Mouse (Mus musculus) lung, postnatal 0 days (tissue): ENCODE measurements around the gene Pcgf3. TPM values are rescaled to one million over a fixed set of nuclear protein-coding genes. Genes with fewer than 3 reads are reported as not detected.

ENCODE experiments used
- ATAC-seq: fragments of 200-750 bp; cut with Nextera tagmentation; 2 replicates; pipeline ENCODE4 v1.8.0; 2017; ENCODE audit warnings: moderate library complexity
- DNase-seq: peaks from one replicate; pipeline ENCODE4 v3.0.0-alpha.2; 2016; ENCODE audit warnings: low spot score
- H3K27ac ChIP-seq: fragments of 300-500 bp; sonication (generic); 2 replicates; pipeline ENCODE4 v1.5.1; 2014; ENCODE audit warnings: antibody characterized with exemption, mild to moderate bottlenecking, low read length, mixed read lengths
- H3K27me3 ChIP-seq: fragments of 300-500 bp; sonication (generic); replicated peaks from 2 replicates; pipeline ENCODE4 v1.6.1; 2014; ENCODE audit warnings: low read length, mixed read lengths; ENCODE audit not compliant: insufficient read depth
- H3K36me3 ChIP-seq: fragments of 300-500 bp; sonication (generic); 2 replicates; pipeline ENCODE4 v1.6.1; 2014; ENCODE audit warnings: low read length, mixed read lengths; ENCODE audit not compliant: insufficient read depth
- H3K4me1 ChIP-seq: fragments of 300-500 bp; sonication (generic); 2 replicates; pipeline ENCODE4 v1.6.1; 2014; ENCODE audit warnings: antibody characterized with exemption, low read depth, low read length, mixed read lengths; ENCODE audit not compliant: insufficient read depth
- H3K4me2 ChIP-seq: fragments of 300-500 bp; sonication (generic); replicated peaks from 2 replicates; pipeline ENCODE4 v1.6.1; 2014; ENCODE audit warnings: low read depth, mild to moderate bottlenecking, low read length, moderate library complexity, mixed read lengths
- H3K4me3 ChIP-seq: fragments of 300-500 bp; sonication (generic); 2 replicates; pipeline ENCODE4 v1.5.1; 2014; ENCODE audit warnings: low read depth, low read length
- H3K9ac ChIP-seq: fragments of 300-500 bp; sonication (generic); replicated peaks from 2 replicates; pipeline ENCODE4 v1.6.1; 2014; ENCODE audit warnings: low read depth, mild to moderate bottlenecking
- H3K9me3 ChIP-seq: fragments of 300-500 bp; sonication (generic); 2 replicates; pipeline ENCODE4 v1.6.1; 2016; ENCODE audit warnings: low read length, mixed read lengths
- CTCF ChIP-seq: IDR thresholded peaks from 2 replicates; pipeline ENCODE4 v1.5.1; 2016; ENCODE audit warnings: antibody characterized with exemption, mild to moderate bottlenecking
- EP300 ChIP-seq: IDR thresholded peaks from 2 replicates; pipeline ENCODE4 v1.6.1; 2016; ENCODE audit warnings: antibody characterized with exemption, mild to moderate bottlenecking, control low read depth
- WGBS: fragments of 180-500 bp; shearing (Covaris S2); extraction: QIAGEN DNeasy Blood & Tissue Kit; methylation state at CpG from one replicate; pipeline ENCODE4 v1.1.7; 2014; 5-methylcytosine and 5-hydroxymethylcytosine counted together
- polyA plus RNA-seq: library from polyadenylated mRNA; unstranded; fragments of >200 nt; fragmentation: Nextera tagmentation; extraction: Ambion mirVana; gene quantifications from 2 replicates; pipeline ENCODE4 v1.2.1, GENCODE M21; 2015

Pcgf3 gene
- polyA plus RNA-seq, 1 experiment from 2014 or later = 10.3 TPM

DNA sequence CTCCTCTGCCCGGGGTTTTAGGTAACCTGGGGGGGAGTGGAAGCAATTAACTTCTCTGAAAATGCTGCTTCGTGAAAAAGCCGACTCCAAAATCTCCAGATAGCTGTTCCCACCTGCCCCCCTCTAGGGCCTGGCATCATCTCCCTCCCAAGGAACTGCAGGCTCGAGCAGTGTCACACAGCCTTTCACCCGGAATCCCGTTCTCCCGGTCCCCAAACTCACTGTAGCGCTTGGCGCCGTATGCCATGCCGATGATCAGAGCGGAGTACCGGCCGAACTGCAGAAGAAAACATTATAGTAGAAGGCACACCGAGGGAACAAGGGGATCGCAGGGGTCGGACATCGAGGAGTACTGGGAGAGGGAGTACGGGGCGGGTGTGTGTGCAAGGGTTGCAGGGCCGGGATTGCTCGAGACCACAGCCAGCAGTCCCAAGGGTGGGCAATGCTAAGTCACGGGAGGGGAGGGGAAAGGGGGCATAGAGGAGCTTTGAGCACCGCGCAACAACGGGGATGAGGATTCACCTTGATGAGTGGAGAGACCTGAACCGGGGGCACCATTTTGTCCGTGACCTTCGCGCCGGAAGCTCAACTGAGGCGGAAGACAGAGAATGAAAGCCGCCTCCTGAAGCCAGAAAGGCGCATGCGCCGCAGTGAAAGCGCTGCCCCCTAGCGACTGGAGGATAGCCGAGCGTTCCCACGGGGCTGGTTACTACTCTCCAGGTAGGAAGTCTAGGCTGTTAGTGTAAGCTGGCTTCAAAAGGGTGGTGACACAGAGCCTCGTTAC is 27.0 kb upstream of the Pcgf3 start, which contains the start of gene Atp5k:
Gene Atp5k (minus strand): TSS at position 645 of the 784 bp plus-strand sequence.
- Histone ChIP-seq H3K9ac (peak within 1 kb of the TSS; percentile 83), H3K4me3 (peak within 1 kb of the TSS; percentile 78), H3K4me1 (peaks cover 5% of the 10 kb centered on the region; the same call in 1 of the 2 replicates), H3K36me3 (no peaks in the 10 kb centered on the region), H3K27ac (no peak within 1 kb of the TSS), H3K4me2 (peak within 1 kb of the TSS; percentile 76), H3K27me3 (no peaks in the 10 kb centered on the region), H3K9me3 (no peaks in the 10 kb centered on the region)
- DNase-seq = peak; percentile 95
- WGBS = 0% methylated on average over 42 of the region's 42 CpGs
- ATAC-seq = peak; percentile 96
- TF ChIP-seq CTCF = peak; percentile 97
- no peak for TF ChIP-seq EP300

DNA sequence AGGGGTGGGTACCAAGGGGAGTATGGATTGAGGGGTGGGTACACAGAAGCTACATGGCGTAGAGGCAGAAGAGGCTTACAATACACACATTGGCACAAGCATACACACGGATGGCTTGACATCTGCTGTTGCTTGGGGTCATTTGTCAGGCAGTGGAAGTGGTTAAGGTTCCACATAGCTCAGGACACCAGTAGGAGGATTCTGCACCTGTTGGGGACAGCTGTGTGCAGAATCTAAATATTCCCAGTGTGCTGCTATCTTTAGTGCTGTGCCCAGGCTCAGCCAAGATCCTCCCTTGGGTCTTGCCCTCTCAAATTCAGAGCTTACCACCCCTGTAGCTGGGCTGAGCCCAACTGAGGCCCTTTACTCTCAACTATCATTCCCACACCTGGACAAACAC is 24.9 kb upstream of the Pcgf3 start:
- Histone ChIP-seq H3K27me3 (no peaks in the 10 kb centered on the region), H3K9ac (no peak overlapping the region), H3K36me3 (no peaks in the 10 kb centered on the region), H3K4me2 (no peak overlapping the region), H3K4me3 (no peak overlapping the region), H3K4me1 (peaks cover 5% of the 10 kb centered on the region; the same call in 1 of the 2 replicates), H3K9me3 (no peaks in the 10 kb centered on the region), H3K27ac (no peak overlapping the region)
- TF ChIP-seq CTCF (no peak), EP300 (no peak)
- DNase-seq (no peak), ATAC-seq (no peak)
- 70% methylated on average over 2 of the region's 2 CpGs for WGBS

DNA sequence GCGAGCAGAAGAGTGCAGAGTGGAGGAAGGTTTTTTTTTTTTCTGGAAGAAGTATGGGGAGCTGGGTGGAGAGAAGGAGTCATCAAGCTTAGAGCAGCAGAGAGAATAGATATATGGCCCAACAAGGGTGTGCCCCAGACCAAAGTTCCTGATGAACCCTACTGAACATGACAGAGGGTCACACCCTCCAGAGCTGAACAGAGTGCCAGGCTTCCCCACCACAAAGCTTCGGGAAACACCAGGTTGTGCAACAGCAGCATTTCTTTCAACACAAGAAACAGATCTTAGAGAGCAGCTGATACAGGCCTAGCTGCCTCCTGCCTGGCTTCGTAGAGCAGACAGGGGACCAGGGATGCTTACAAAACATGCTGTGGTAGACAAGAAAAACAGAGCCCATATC is 14.1 kb upstream of the Pcgf3 start:
- TF ChIP-seq CTCF = no peak
- no peak for TF ChIP-seq EP300
- Histone ChIP-seq H3K27ac (no peak overlapping the region), H3K9ac (no peak overlapping the region), H3K9me3 (no peaks in the 10 kb centered on the region), H3K4me1 (no peaks in the 10 kb centered on the region; the same call in 1 of the 2 replicates), H3K4me3 (no peak overlapping the region), H3K36me3 (no peaks in the 10 kb centered on the region), H3K4me2 (no peak overlapping the region), H3K27me3 (no peaks in the 10 kb centered on the region)
- DNase-seq = peak; percentile 28
- no peak for ATAC-seq
- WGBS = 66% methylated on average over 3 of the region's 3 CpGs

DNA sequence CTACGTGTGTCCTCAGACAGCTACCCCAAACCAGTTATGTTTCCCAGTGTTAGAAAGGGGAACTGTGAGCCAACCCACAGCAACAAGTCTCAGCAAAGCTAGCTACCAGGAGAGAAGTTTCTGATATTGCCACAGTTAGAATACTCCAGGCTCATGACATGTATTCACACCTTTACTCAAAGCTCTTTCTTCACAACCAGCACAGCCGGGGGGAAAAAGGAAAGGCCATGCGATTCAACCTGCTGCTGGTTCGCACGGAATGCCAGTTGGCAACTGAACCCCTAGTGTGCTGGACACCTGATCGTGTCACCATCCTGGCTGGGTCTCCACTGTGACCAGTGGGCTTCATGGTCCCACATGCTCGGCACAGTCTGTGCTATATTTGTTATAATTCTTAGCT is 13.2 kb upstream of the Pcgf3 start:
- no peak overlapping the region for H3K4me3 ChIP-seq
- no peak overlapping the region; the same call in 1 of the 2 replicates for H3K27ac ChIP-seq
- H3K4me1 ChIP-seq = no peaks in the 10 kb centered on the region; the same call in 1 of the 2 replicates
- WGBS = 68% methylated on average over 7 of the region's 7 CpGs
- no peak for DNase-seq
- no peak overlapping the region for H3K9ac ChIP-seq
- no peaks in the 10 kb centered on the region for H3K36me3 ChIP-seq
- H3K27me3 ChIP-seq = no peaks in the 10 kb centered on the region
- no peak for ATAC-seq
- no peaks in the 10 kb centered on the region for H3K9me3 ChIP-seq
- TF ChIP-seq CTCF (no peak), EP300 (no peak)
- peak overlapping the region; percentile 64; the same call in 1 of the 2 replicates for H3K4me2 ChIP-seq

DNA sequence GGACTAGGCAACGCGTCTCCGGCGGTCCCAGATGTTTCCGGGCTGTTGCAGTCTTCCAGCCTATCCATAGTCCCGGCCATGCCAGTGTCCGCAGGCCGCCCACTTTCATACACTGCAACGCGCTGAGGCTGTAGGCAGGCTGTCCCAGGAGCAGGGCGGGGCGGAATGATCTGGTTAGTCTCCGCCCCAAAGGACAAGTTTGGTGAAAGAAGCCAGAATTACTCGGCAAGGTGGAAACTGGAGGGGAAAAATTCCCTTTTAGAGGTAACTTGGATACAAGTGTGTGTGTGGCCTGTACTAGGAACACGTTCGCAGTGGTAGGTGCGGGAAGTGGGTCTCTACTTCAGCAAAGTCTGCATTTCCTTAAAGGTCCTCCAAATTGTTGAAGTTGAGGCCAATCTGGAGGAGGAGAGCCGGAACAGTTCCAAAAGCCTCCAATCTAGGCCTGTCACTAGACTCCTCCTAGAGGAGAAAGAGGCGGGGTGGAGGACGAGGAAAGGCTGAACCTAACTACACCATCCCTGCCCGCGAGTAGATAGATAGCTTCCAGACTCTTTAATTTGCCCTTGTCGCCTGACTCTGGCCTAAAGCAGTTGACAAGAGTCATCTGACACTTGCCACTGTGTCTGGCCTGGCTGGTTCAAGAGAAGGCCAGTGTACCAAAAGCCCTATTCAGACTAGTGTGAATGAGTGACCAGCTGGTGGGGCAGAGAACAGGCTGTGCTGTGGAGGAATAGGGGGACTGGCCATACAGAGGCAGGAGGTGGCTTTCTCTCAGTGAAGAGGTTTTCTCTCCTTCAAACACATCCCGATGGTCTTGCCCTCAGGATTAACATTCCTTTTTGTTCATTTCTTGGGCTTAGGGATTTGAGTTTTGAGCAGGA is 12.0 kb upstream of the Pcgf3 start, which contains the start of gene Mfsd7a:
Gene Mfsd7a (minus strand): TSS at position 107 of the 884 bp plus-strand sequence.
- H3K4me1 ChIP-seq = no peaks in the 10 kb centered on the region; the same call in 1 of the 2 replicates
- no peaks in the 10 kb centered on the region for H3K9me3 ChIP-seq
- peak; percentile 98 for ATAC-seq
- H3K27ac ChIP-seq = peak within 1 kb of the TSS; percentile 71
- H3K27me3 ChIP-seq = no peaks in the 10 kb centered on the region
- peak within 1 kb of the TSS; percentile 64 for H3K4me2 ChIP-seq
- DNase-seq = peak; percentile 90
- peak within 1 kb of the TSS; percentile 30 for H3K4me3 ChIP-seq
- TF ChIP-seq CTCF (peak; percentile 31), EP300 (no peak)
- H3K9ac ChIP-seq = peak within 1 kb of the TSS; percentile 1; the same call in 1 of the 2 replicates
- H3K36me3 ChIP-seq = no peaks in the 10 kb centered on the region
- WGBS = 8% methylated on average over 24 of the region's 24 CpGs
